Mouse (Mus musculus) heart, embryonic 14.5 days (tissue): ENCODE results near the gene Rnase10. TPM values are rescaled to one million over a fixed set of nuclear protein-coding genes. Genes with fewer than 3 reads are reported as not detected.

Experiments used
- ATAC-seq: fragments of 200-750 bp; cut with Nextera tagmentation; 2 replicates; pipeline ENCODE4 v1.8.0; 2017; ENCODE audit warnings: low read depth, moderate TSS enrichment; ENCODE audit not compliant: insufficient number of reproducible peaks, insufficient read depth, low FRiP score
- H3K27ac ChIP-seq, 2 experiments: fragments of 200-500 bp in 1 of 2; fragments of 300-500 bp in 1 of 2; sonication (generic) in 1 of 2; replicated peaks in 1 of 2; 2 replicates each; pipeline ENCODE4 v1.5.1; 2012 to 2014; ENCODE audit warnings: low read depth in 2 of 2, low read length in 2 of 2, control low read depth in 1 of 2, mild to moderate bottlenecking in 1 of 2, mixed read lengths in 1 of 2; ENCODE audit not compliant: control insufficient read depth in 1 of 2, insufficient read depth in 1 of 2
- H3K27me3 ChIP-seq: fragments of 300-500 bp; sonication (generic); 2 replicates; pipeline ENCODE4 v1.6.1; 2014; ENCODE audit warnings: mild to moderate bottlenecking, low read length, control low read depth; ENCODE audit not compliant: control insufficient read depth, insufficient read depth
- H3K36me3 ChIP-seq: fragments of 300-500 bp; sonication (generic); 2 replicates; pipeline ENCODE4 v1.6.1; 2014; ENCODE audit warnings: mild to moderate bottlenecking, control low read depth, low read length, mixed read lengths; ENCODE audit not compliant: control insufficient read depth, insufficient read depth
- H3K4me1 ChIP-seq, 2 experiments: fragments of 200-500 bp in 1 of 2; fragments of 300-500 bp in 1 of 2; sonication (generic) in 1 of 2; 2 replicates each; pipeline ENCODE4 v1.6.1; 2012 to 2014; ENCODE audit warnings: low read length in 2 of 2, control low read depth in 1 of 2, mixed read lengths in 1 of 2; ENCODE audit not compliant: control insufficient read depth in 2 of 2, insufficient read depth in 2 of 2
- H3K4me2 ChIP-seq: fragments of 300-500 bp; sonication (generic); 2 replicates; pipeline ENCODE4 v1.6.1; 2014; ENCODE audit warnings: mild to moderate bottlenecking, low read length
- H3K4me3 ChIP-seq, 2 experiments: fragments of 200-500 bp in 1 of 2; fragments of 300-500 bp in 1 of 2; sonication (generic) in 1 of 2; 2 replicates each; pipeline ENCODE4 v1.5.1; 2012 to 2014; ENCODE audit warnings: low read length in 2 of 2, mild to moderate bottlenecking in 2 of 2, control low read depth in 1 of 2, low read depth in 1 of 2, moderate library complexity in 1 of 2; ENCODE audit not compliant: control insufficient read depth in 1 of 2, insufficient read depth in 1 of 2
- H3K9ac ChIP-seq: fragments of 300-500 bp; sonication (generic); 2 replicates; pipeline ENCODE4 v1.6.1; 2014; ENCODE audit warnings: mild to moderate bottlenecking, low read length
- H3K9me3 ChIP-seq: fragments of 300-500 bp; sonication (generic); 2 replicates; pipeline ENCODE4 v1.6.1; 2016; ENCODE audit warnings: low read length, control low read depth; ENCODE audit not compliant: control insufficient read depth
- WGBS: fragments of 180-500 bp; shearing (Covaris S2); extraction: QIAGEN DNeasy Blood & Tissue Kit; methylation state at CpG from one replicate; pipeline ENCODE4 v1.1.7; 2014; 5-methylcytosine and 5-hydroxymethylcytosine counted together
- polyA plus RNA-seq: library from polyadenylated mRNA; unstranded; fragments of >200 nt; fragmentation: Nextera tagmentation; extraction: Ambion mirVana; gene quantifications from 2 replicates; pipeline ENCODE4 v1.2.1, GENCODE M21; 2014

Rnase10 gene
- polyA plus RNA-seq, 1 experiment from 2014 or later = 0.32 TPM

DNA sequence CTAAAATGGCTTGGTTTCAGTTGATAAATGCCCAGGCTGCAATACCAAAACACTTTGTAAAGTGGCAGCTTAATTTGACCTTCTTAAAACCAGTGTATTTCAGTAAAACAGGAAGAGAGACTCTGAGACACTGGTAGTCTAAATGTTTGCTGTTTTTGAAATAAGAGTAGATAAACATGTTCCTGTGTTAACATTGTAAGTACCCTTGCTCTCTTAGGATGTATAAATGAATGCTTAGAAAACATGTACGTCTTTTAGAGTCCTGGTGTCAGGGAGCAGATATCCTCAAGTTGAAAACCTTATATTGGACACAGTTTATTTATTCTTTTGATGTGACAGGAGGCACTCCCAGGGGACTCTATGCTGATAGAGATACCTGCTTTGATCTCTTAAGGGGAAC is 27.7 kb downstream of the Rnase10 start:
- H3K4me1 ChIP-seq = peaks cover 5 to 6% of the 10 kb centered on the region in 2 experiments; a peak in 3 of 4 replicates
- no peaks in the 10 kb centered on the region for H3K9me3 ChIP-seq
- no peak overlapping the region for H3K27ac ChIP-seq
- 44% methylated on average over 1 of the region's 1 CpGs for WGBS
- H3K27me3 ChIP-seq = no peaks in the 10 kb centered on the region
- no peaks in the 10 kb centered on the region for H3K36me3 ChIP-seq
- no peak overlapping the region for H3K4me3 ChIP-seq
- H3K9ac ChIP-seq = no peak overlapping the region
- no peak for ATAC-seq
- H3K4me2 ChIP-seq = no peak overlapping the region

DNA sequence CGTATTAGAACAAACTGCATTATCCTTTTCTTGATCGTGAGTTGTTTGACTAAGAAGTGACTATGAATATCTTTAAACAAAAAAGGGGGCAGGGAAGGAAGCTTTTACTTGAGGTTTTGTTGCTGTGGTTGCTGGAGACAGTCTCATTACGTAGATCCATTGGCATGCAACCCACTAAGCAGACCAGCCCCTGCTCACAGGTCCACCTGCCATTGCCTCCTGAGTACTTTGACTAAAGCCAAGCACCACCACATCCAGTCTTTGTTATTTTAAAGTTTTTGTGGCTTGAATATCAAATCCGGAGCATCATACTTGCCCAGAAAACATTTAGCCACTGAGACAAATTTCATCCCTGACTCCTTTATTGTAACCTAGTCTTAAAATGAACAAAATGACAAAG is 28.7 kb downstream of the Rnase10 start:
- H3K9ac ChIP-seq = no peak overlapping the region
- no peak overlapping the region for H3K4me3 ChIP-seq
- 82% methylated on average over 4 of the region's 4 CpGs for WGBS
- H3K27me3 ChIP-seq = no peaks in the 10 kb centered on the region
- no peak for ATAC-seq
- H3K4me1 ChIP-seq = peaks cover 5 to 10% of the 10 kb centered on the region in 2 experiments; a peak in 3 of 4 replicates
- no peak overlapping the region for H3K27ac ChIP-seq
- H3K9me3 ChIP-seq = no peaks in the 10 kb centered on the region
- no peak overlapping the region for H3K4me2 ChIP-seq
- no peaks in the 10 kb centered on the region for H3K36me3 ChIP-seq

DNA sequence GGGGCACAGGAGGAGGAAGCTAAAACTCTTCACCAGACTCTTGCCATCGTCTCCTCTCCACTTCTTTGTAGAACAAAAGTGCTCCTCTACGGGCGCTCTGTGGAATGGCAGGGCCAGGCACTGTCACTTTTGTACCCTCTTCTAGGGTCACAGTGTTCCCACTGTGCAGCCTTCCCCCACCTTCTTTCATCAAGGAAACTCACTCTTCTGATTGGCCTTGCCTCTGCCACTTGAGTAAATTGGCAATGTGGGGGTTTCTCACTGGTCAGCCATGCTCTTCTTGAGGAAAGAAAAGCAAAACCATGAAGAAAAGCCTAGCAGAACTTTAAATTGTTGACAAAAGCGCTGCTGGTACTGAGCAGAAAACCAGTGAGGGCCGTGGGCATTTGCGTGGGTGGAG is 34.2 kb downstream of the Rnase10 start, which contains the start of gene Rnase9:
Gene Rnase9, minus strand, starts transcription at position 101 of the 400 bp plus-strand sequence.
- Histone ChIP-seq H3K27ac (no peak within 1 kb of the TSS), H3K4me3 (no peak within 1 kb of the TSS), H3K36me3 (no peaks in the 10 kb centered on the region), H3K4me1 (peaks cover 5 to 10% of the 10 kb centered on the region in 2 experiments; a peak in 3 of 4 replicates), H3K9me3 (no peaks in the 10 kb centered on the region), H3K9ac (no peak within 1 kb of the TSS), H3K27me3 (no peaks in the 10 kb centered on the region), H3K4me2 (no peak within 1 kb of the TSS)
- no peak for ATAC-seq
- 81% methylated on average over 6 of the region's 6 CpGs for WGBS

DNA sequence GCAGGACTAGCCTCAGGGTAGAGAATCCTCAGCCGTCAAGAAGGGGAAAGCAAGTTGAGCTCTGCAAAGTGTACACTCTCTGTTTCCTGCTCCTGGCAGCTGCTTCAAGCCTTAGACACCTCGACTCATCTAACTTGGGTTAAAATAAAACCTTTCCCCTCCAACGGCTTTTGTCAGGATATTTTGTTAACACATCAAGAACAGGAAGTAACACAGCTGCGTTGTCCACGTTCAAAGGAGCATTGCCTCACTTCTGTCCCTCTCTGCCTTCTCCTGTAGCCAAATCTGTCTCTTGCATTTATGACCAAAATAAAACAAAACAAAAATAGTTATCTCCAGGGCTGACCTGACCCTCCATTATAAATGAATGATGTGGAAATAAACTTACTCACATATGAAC is 40.3 kb downstream of the Rnase10 start:
- ATAC-seq = no peak
- no peak overlapping the region for H3K4me3 ChIP-seq
- 34% methylated on average over 5 of the region's 5 CpGs for WGBS

DNA sequence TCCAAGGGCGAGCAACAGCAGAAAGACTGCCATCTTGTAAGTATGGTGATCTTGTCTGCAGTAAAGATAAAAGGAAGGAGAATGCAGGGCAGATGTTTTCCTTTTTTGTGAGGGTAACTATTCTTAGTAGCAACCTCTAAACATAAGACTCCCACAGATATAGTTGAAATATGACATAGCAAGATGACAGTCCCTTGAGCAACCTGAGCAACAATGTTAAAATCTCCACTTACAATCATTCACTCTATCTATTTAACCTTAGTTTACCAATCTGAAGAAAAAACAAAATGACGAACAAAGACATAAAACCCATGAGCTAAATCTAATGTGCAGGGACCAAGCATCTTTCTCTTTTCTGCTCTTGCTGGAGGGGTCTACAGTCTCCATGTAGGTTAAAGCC is 42.5 kb downstream of the Rnase10 start, which contains the start of gene Rnase11:
Gene Rnase11, minus strand, starts transcription at position 101 of the 400 bp plus-strand sequence.
- no peak for ATAC-seq
- no peaks in the 10 kb centered on the region for H3K36me3 ChIP-seq
- H3K9ac ChIP-seq = no peak within 1 kb of the TSS
- H3K4me1 ChIP-seq = peaks cover 0 to 7% of the 10 kb centered on the region in 2 experiments; a peak in 1 of 4 replicates
- no peaks in the 10 kb centered on the region for H3K9me3 ChIP-seq
- WGBS = 74% methylated on average over 2 of the region's 2 CpGs
- H3K27me3 ChIP-seq = no peaks in the 10 kb centered on the region
- H3K27ac ChIP-seq = no peak within 1 kb of the TSS
- no peak within 1 kb of the TSS for H3K4me2 ChIP-seq
- no peak within 1 kb of the TSS for H3K4me3 ChIP-seq

More for the DNA sequence above, 40.3 kb downstream of the Rnase10 start:
- H3K27me3 ChIP-seq = no peaks in the 10 kb centered on the region
- H3K9ac ChIP-seq = no peak overlapping the region
- H3K4me1 ChIP-seq = no peaks in the 10 kb centered on the region; a peak in 1 of 4 replicates
- H3K27ac ChIP-seq = no peak overlapping the region
- no peaks in the 10 kb centered on the region for H3K9me3 ChIP-seq
- H3K4me2 ChIP-seq = no peak overlapping the region
- H3K36me3 ChIP-seq = no peaks in the 10 kb centered on the region

- no peak overlapping the region for H3K27ac ChIP-seq
- H3K9ac ChIP-seq = no peak overlapping the region
- H3K4me2 ChIP-seq = no peak overlapping the region
- H3K9me3 ChIP-seq = no peaks in the 10 kb centered on the region
- ATAC-seq = no peak
- H3K4me1 ChIP-seq = peaks cover 0 to 7% of the 10 kb centered on the region in 2 experiments; a peak in 1 of 4 replicates
- H3K36me3 ChIP-seq = no peaks in the 10 kb centered on the region
- H3K27me3 ChIP-seq = no peaks in the 10 kb centered on the region
- WGBS = 53% methylated on average over 5 of the region's 5 CpGs
- no peak overlapping the region for H3K4me3 ChIP-seq
These were observed 44.4 kb downstream of the Rnase10 start for GRCm38 (mm10) chr14:51051941-51052340.

- H3K27ac ChIP-seq = no peak overlapping the region
- H3K9me3 ChIP-seq = no peaks in the 10 kb centered on the region
- H3K4me2 ChIP-seq = no peak overlapping the region
- no peak for ATAC-seq
- no peak overlapping the region for H3K9ac ChIP-seq
- no peaks in the 10 kb centered on the region for H3K36me3 ChIP-seq
- H3K27me3 ChIP-seq = no peaks in the 10 kb centered on the region
- H3K4me3 ChIP-seq = no peak overlapping the region
- 71% methylated on average over 5 of the region's 5 CpGs for WGBS
- peaks cover 4 to 7% of the 10 kb centered on the region in 2 experiments; a peak in 2 of 4 replicates for H3K4me1 ChIP-seq
These were observed 45.6 kb downstream of the Rnase10 start for GRCm38 (mm10) chr14:51053176-51053575.
